Mouse (Mus musculus) gonadal fat pad, adult 2 months (tissue): ENCODE measurements around the gene Dlx3. TPM values are rescaled to one million over a fixed set of nuclear protein-coding genes. Genes with fewer than 3 reads are reported as not detected.

Experiments used
- DNase-seq: peaks from one replicate; pipeline ENCODE4 v3.0.0-alpha.2; 2012; ENCODE audit warnings: low read depth
- polyA plus RNA-seq: library from polyadenylated mRNA; depleted of rRNA; stranded (reverse); fragments of >200 nt; gene quantifications from 2 replicates; pipeline ENCODE4 v1.2.3, GENCODE M21; 2012; rRNA removed

Gene Dlx3
- polyA plus RNA-seq, 1 experiment = 0.07 TPM

DNA sequence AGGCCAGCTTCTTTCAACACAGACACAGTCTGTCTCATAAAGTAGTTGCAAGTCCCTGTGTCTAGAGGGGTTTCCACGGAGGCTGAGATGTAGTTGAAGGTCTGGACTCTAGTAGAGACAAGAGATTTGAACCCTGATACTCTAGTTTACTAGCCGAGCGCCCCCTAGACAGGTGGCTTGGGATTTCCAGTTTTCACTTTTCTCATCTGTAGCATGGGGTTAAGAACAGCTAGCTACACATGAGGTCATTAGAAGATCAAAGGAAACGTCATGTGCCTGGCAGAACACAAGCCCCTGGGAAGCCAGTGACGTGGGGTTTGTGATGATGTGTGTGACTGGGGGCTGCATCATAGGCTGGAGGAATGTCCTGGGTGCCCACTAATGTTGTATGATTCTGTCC lies 37.4 kb downstream of the Dlx3 start:
- DNase-seq = no peak

DNA sequence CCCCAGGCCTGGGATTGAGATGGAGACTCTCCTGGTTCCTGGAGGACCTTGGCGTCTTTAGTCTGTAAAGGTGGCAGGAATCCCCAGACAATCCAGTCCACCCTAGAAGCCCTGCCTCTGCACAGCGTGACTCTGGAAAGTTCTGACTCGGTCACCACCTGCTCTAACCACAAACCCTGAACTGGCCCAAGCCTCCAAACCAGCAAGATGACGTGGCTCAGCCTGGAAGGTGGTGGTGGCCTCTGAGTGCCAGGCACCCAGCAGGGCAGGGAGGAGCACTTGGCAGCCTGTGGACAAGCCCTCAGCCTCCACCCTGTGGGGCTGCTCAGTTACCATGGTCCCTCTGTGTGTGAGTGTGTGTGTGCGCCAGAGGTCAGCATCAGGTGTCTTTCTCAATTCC lies 38.0 kb downstream of the Dlx3 start:
- no peak for DNase-seq

DNA sequence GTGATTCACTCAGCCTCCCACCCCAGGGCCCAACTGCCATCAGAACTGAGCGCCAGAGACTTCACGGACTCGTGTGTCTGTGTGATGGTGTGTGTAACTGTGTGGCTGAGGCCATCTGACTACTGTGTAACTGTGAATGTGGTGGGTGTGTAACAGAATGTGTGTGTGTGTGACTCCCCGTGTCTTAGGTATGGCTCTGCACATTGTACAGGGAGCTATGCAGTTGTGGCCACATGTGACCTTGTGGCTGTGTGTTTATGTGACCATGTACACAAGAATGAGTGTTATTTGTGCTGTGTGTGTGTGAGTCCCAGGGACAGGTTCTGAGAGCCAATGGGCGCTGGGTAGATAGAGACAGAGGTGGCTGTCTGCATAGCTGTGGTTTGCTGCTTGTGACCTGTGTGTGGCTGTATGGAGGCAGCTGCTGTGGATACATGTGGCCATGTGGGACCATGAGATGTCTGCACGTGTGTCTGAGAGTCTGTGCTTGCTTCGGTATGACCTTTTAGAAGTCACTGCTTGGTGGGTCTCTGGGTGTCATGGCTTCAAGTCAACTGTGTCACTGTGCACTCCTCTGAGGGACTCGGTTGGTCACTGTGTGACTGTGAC lies 39.9 kb downstream of the Dlx3 start:
- no peak for DNase-seq

DNA sequence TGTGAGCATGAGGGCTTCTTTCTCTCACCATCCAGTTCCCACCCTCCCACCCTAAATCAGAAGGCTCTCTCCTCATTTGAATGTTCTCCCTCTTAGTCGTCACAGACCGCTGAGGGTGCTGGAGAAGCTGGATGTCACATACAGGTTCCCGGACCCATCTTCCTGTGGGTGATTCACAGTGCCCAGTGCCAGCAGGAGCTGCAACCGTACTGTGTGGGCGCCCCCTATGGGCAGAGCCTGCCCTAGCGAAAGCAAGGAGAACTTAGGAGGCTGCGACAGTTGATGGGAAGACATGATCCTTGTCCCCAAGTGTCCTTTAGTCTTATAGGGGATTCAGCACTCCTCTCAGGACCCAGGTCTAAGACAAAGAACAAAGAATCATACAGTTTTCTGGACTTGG lies 40.8 kb downstream of the Dlx3 start:
- no peak for DNase-seq

DNA sequence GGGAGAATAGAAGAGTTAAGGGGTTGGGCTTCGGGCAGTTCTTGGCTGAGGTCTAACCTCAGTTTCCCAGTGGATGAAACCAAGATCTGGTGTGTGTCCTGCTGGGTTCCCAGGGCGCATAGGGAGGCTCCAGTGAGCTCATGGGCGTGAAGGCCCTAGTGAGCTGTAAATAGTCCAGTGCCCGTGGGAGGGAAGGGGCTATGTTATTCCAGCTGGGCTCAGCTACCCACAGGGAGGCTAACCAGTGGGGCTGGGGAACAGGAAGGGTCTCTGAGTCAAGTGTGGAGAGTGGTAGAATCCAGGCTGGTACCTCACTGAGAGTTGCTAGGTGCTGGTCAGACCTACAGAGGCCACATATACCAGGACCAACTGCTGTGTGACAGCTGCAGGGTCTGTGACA lies 41.8 kb downstream of the Dlx3 start:
- DNase-seq = no peak

DNA sequence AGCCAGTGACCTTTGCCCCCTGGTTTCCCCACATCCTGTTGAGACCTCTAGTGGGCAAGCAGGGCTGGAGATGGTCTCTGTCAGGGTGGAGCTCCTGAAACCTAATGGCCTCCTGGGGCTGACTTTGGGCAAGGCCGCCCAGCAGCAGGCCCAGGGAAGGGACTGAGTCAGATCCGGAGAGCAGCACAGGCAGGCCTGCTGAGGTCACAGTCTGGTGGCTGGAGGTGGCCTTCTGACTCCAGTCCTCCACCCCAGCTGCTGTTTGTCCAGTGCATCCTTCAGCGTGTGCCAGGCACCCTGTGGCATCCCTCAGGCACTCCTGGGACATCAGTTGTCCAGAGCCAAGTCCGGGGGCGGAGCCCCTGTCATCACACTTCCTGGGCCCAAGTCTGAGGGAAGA lies 45.9 kb downstream of the Dlx3 start:
- DNase-seq = no peak

Other genes starting within 250 kb of the Dlx3 start
- 106 and 256 TPM in 2 replicates for gene Col1a1, start 183.9 kb upstream of the Dlx3 start, polyA plus RNA-seq
- 2.0 and 2.1 TPM in 2 replicates for gene Hils1, start 152.5 kb upstream of the Dlx3 start, polyA plus RNA-seq
- gene Sgca, start 143.8 kb upstream of the Dlx3 start, polyA plus RNA-seq = 4.8 and 5.5 TPM in 2 replicates
- gene Ppp1r9b, start 129.1 kb upstream of the Dlx3 start, polyA plus RNA-seq = 34.4 and 44.9 TPM in 2 replicates
- 3.4 and 4.6 TPM in 2 replicates for gene Samd14, start 110.2 kb upstream of the Dlx3 start, polyA plus RNA-seq
- gene Pdk2, start 78.8 kb upstream of the Dlx3 start, polyA plus RNA-seq = 143 and 204 TPM in 2 replicates
- gene Itga3, start 43.3 kb upstream of the Dlx3 start, polyA plus RNA-seq = 38.2 and 41.1 TPM in 2 replicates
- gene Dlx4, start 26.1 kb downstream of the Dlx3 start, polyA plus RNA-seq = 0.16 and 0.32 TPM in 2 replicates
- 0.09 TPM in 1 of 2 replicates, not detected in the other for gene Tac4, start 141.4 kb downstream of the Dlx3 start, polyA plus RNA-seq
- gene Kat7, start 190.1 kb downstream of the Dlx3 start, polyA plus RNA-seq = 33.8 and 37.7 TPM in 2 replicates
- gene Fam117a, start 216.9 kb downstream of the Dlx3 start, polyA plus RNA-seq = 28.6 and 32.8 TPM in 2 replicates